In genomic region chr4:95729142-95729826, GRCm38 (mm10) we compare ENCODE assay signal across 14 mouse cellular contexts.
DNase-seq lines count a peak whose midpoint lies in the region; ATAC-seq and TF ChIP-seq lines count a peak whose summit lies in the region.
"Had no signal": no experiment of that assay in that cellular context is flagged by ENCODE, and none has a peak within 500 bp of the region (broad histone marks: within the 10 kb centered on the region; RNA-seq: fewer than 3 reads in every experiment).

No protein-coding gene starts in this region.

- H3K36me3 ChIP-seq in intestine, embryonic 14.5 days (ENCODE audit: control insufficient read depth, insufficient read depth, low read length): no peaks in the 10 kb centered on the region
- no peaks in the 10 kb centered on the region for H3K36me3 ChIP-seq in intestine, postnatal 0 days (ENCODE audit: control insufficient read depth, insufficient read depth)
- no peaks in the 10 kb centered on the region for H3K36me3 ChIP-seq in neural tube, embryonic 13.5 days
- no peaks in the 10 kb centered on the region for H3K36me3 ChIP-seq in embryonic facial prominence, embryonic 10.5 days (replicated peaks)

- peaks cover 27% of the 10 kb centered on the region for H3K4me1 ChIP-seq in intestine, embryonic 14.5 days (replicated peaks; ENCODE audit: control insufficient read depth, insufficient read depth, low read length)
- no peaks in the 10 kb centered on the region for H3K4me1 ChIP-seq in intestine, postnatal 0 days (replicated peaks; ENCODE audit: control insufficient read depth, insufficient read depth, low read length)
- H3K4me1 ChIP-seq in neural tube, embryonic 13.5 days (replicated peaks): peaks cover 17% of the 10 kb centered on the region
- H3K4me1 ChIP-seq in embryonic facial prominence, embryonic 10.5 days: peaks cover 29% of the 10 kb centered on the region

- no peak overlapping the region for H3K4me2 ChIP-seq in intestine, embryonic 14.5 days (ENCODE audit: low read length)
- no peak overlapping the region for H3K4me2 ChIP-seq in intestine, postnatal 0 days (replicated peaks; ENCODE audit: low read depth)
- H3K4me2 ChIP-seq in neural tube, embryonic 13.5 days: no peak overlapping the region

- no peak overlapping the region for H3K4me3 ChIP-seq in intestine, embryonic 14.5 days (ENCODE audit: low read depth, low read length)
- H3K4me3 ChIP-seq in intestine, postnatal 0 days (ENCODE audit: low read depth, low read length): no peak overlapping the region
- H3K4me3 ChIP-seq in neural tube, embryonic 13.5 days: no peak overlapping the region
- no peak overlapping the region for H3K4me3 ChIP-seq in embryonic facial prominence, embryonic 10.5 days

- peak overlapping the region; percentile 62 for H3K27ac ChIP-seq in intestine, embryonic 14.5 days (ENCODE audit: low read depth)
- no peak overlapping the region for H3K27ac ChIP-seq in intestine, postnatal 0 days (ENCODE audit: low read depth, low read length)
- H3K27ac ChIP-seq in neural tube, embryonic 13.5 days (replicated peaks): peak overlapping the region; percentile 6; the same call in 1 of the 2 replicates
- H3K27ac ChIP-seq in embryonic facial prominence, embryonic 10.5 days (replicated peaks): peak overlapping the region; percentile 62
- H3K27ac ChIP-seq: liver, embryonic 14.5 days; macrophage had no signal

- no peaks in the 10 kb centered on the region for H3K9me3 ChIP-seq in intestine, embryonic 14.5 days (ENCODE audit: control insufficient read depth, low read length)
- no peaks in the 10 kb centered on the region for H3K9me3 ChIP-seq in intestine, postnatal 0 days (ENCODE audit: control insufficient read depth)
- no peaks in the 10 kb centered on the region for H3K9me3 ChIP-seq in neural tube, embryonic 13.5 days
- H3K9me3 ChIP-seq in embryonic facial prominence, embryonic 10.5 days: no peaks in the 10 kb centered on the region

- no peak for DNase-seq in intestine, embryonic 14.5 days (ENCODE audit: low spot score)
- DNase-seq in neural tube, embryonic 10.5 days (ENCODE audit: extremely low spot score, low spot score): no peak
- DNase-seq in embryonic facial prominence, embryonic 10.5 days (ENCODE audit: low spot score): no peak
- no peak for DNase-seq in ovary, postnatal 14 days (ENCODE audit: low spot score)
- no peak for DNase-seq in layer of hippocampus, postnatal 14 days (ENCODE audit: low spot score in 2 of 2)
- DNase-seq: adrenal gland, adult 8-10 months; cerebellum, postnatal 25 days; gastrocnemius, postnatal 14 days; heart, postnatal 10 days; thymus, postnatal 4 days had no signal

- no peak overlapping the region for H3K9ac ChIP-seq in intestine, embryonic 14.5 days (ENCODE audit: low read length)
- H3K9ac ChIP-seq in intestine, postnatal 0 days (ENCODE audit: low read depth, low read length): no peak overlapping the region
- no peak overlapping the region for H3K9ac ChIP-seq in neural tube, embryonic 13.5 days
- H3K9ac ChIP-seq: liver, embryonic 14.5 days had no signal

- no peaks in the 10 kb centered on the region for H3K27me3 ChIP-seq in intestine, embryonic 14.5 days (replicated peaks; ENCODE audit: control insufficient read depth, insufficient read depth, low read length)
- no peaks in the 10 kb centered on the region for H3K27me3 ChIP-seq in intestine, postnatal 0 days (replicated peaks; ENCODE audit: control insufficient read depth, insufficient read depth, low read length)
- H3K27me3 ChIP-seq in neural tube, embryonic 13.5 days: no peaks in the 10 kb centered on the region
- H3K27me3 ChIP-seq in embryonic facial prominence, embryonic 10.5 days (replicated peaks; ENCODE audit: low read depth, poor library complexity, severe bottlenecking): no peaks in the 10 kb centered on the region

- no peak for TF ChIP-seq CTCF in intestine, postnatal 0 days (IDR thresholded peaks at IDR 0.05; ENCODE audit: low read depth)

- ATAC-seq in intestine, embryonic 14.5 days (replicated peaks; ENCODE audit: low FRiP score, low TSS enrichment, low read depth): no peak
- no peak for ATAC-seq in intestine, postnatal 0 days
- ATAC-seq in neural tube, embryonic 13.5 days (ENCODE audit: low read depth): no peak

- 26% methylated on average over 3 of the region's 3 CpGs for whole genome bisulfite sequencing in intestine, embryonic 14.5 days
- WGBS in intestine, postnatal 0 days: 49% methylated on average over 3 of the region's 3 CpGs
- 46% methylated on average over 3 of the region's 3 CpGs for WGBS in neural tube, embryonic 13.5 days
- WGBS in embryonic facial prominence, embryonic 10.5 days: 49% methylated on average over 3 of the region's 3 CpGs
